Mouse (Mus musculus) cortical plate, adult 2 months (tissue): ENCODE measurements at regions not wholly inside any gene's neighbourhood (a gene's known extent, or its start where the extent isn't known, plus 50 kb on each side); places are given as distances from the start of the nearest gene placed in this dataset.

Experiments
- CTCF ChIP-seq: fragments of 200-500 bp; IDR thresholded peaks from 2 replicates; pipeline ENCODE4 v1.5.1; 2011; ENCODE audit warnings: mild to moderate bottlenecking, control low read depth, low read length; ENCODE audit not compliant: insufficient read depth; ENCODE audit errors: extremely low read depth
- POLR2A ChIP-seq: fragments of 200-500 bp; IDR thresholded peaks from 2 replicates; pipeline ENCODE4 v1.6.1; 2011; ENCODE audit warnings: mild to moderate bottlenecking, low read length, control low read depth; ENCODE audit not compliant: insufficient read depth; ENCODE audit errors: extremely low read depth

DNA sequence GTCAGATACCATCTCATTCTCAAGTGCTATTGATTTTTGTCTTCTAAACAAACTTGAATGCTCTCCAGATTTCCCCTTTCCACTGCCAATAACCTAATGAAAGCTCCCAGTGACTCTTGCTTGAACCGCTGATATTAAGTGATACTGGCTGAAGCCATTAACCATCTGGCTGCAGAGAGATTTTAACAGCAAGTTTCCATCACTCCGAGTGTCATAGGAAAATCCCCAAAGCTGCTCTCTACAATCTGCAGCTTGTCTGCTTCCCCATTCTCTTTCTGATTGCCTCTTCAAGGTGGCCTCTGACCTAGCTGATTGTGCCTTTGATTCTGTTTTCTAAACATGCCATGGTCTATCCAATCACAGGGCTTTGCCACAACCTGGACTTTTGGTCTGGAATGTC lies 379.4 kb upstream of the Mctp2 start:
- TF ChIP-seq CTCF = no peak
- TF ChIP-seq POLR2A = no peak
